Mouse (Mus musculus) activated CD4-positive, CD25-positive, alpha-beta regulatory T cell, adult 9 weeks (primary cell): Measurements from ENCODE around the gene Slc38a4. TPM values are rescaled to one million over a fixed set of nuclear protein-coding genes. Genes with fewer than 3 reads are reported as not detected.

Experiments
- polyA plus RNA-seq: library from polyadenylated mRNA; unstranded; fragments of 100-300 nt; shearing (Covaris generic); gene quantifications from one replicate; pipeline ENCODE4 v1.2.1, GENCODE M21; 2017

Gene Slc38a4
- not detected for polyA plus RNA-seq

GRCm38 (mm10) chr15:97055794-97056193, at the start of gene Slc38a4:
TSS of gene Slc38a4 (minus strand) at chr15:97055956.

Other genes starting within 250 kb of the Slc38a4 start
- gene Pced1b, start 191.2 kb upstream of the Slc38a4 start, polyA plus RNA-seq, result 42.3 TPM
- gene Amigo2, start 191.3 kb upstream of the Slc38a4 start, polyA plus RNA-seq, result 0.93 TPM